Mouse (Mus musculus): ENCODE data around the gene Stambp.

- TF ChIP-seq CTCF (IDR thresholded peaks at IDR 0.05; ENCODE audit: extremely low read depth, insufficient read depth, insufficient read length, insufficient replicate concordance) (no peak), POLR2A (IDR thresholded peaks at IDR 0.05; ENCODE audit: low read depth, low read length) (no peak)
Measured at GRCm38 (mm10) chr6:83536795-83537059, 35.8 kb downstream of the Stambp start.

Data from spleen, adult 2 months (tissue).